Mouse (Mus musculus): ENCODE results near the gene Ripor3.

Gene Ripor3

DNA sequence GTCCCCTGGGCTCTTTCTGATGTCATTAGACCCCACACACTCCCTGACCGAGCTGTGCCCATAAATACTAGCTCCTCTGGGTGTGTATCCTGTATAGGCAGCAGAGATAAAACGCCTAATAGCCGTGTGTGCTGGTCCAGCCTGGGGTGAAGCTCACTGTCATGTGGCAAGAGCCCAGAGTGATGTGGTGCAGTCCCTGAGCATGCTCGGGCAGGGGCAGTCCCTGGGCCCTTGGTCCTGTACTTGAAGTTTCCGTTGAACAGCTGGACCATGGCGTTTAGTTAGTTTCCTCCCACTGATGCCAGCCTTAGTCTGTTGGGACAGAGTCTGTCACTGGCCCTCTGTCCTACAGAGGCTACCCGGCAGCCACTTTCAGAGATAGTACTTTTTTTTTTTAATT is 55.5 kb downstream of the Ripor3 start:
- DNase-seq (ENCODE audit: low read depth) = no peak

GRCm38 (mm10) chr2:167953819-167954218 is 56.6 kb downstream of the Ripor3 start:
- DNase-seq (ENCODE audit: low read depth) = no peak

- peak; percentile 72 for DNase-seq (ENCODE audit: low read depth)
Observed at GRCm38 (mm10) chr2:167951301-167952211, 58.9 kb downstream of the Ripor3 start.

DNA sequence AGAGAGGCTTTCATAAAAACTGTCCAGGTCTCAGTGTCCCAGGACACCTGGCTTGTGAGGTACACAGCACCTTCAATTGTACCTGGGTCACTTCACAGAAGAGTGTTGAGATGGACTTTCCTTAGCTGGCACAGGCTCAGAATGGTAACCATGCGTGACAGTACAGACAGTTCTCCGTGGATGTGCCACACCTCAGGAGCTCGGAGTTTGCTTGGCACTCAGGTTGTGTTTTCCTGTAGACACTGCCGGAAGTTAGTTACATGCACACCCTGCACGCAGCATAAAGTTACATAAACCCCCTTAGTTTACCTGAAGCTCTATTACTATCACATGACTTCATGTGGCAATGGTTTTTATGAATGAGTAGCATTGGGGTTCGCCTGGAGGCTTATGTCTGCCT is 59.7 kb downstream of the Ripor3 start:
- DNase-seq (ENCODE audit: low read depth) = no peak

DNA sequence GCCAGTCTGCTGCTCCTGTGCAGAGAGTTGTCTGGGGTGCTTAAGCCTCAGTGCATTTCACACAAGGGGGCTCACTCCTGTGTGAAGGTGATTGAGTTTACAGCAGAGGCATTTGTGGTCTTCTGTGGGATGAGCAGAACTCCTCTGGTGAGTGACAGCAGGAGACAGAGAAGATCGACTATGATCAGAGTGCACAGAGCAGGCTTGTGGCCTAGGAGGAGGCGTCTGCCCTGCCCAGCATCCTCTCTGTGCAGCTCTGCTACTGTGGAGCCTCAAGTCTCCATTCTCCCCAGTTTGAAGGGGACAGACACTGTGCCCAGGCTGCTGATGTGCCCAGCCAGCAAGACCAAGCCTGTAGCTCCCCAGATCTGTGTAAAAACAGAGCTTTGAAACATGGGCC is 60.6 kb downstream of the Ripor3 start:
- no peak for DNase-seq (ENCODE audit: low read depth)

GRCm38 (mm10) chr2:167949250-167949649 is 61.2 kb downstream of the Ripor3 start:
- peak; percentile 96 for DNase-seq (ENCODE audit: low read depth)

- no peak for DNase-seq (ENCODE audit: low read depth)
Observed at GRCm38 (mm10) chr2:167948557-167948956, 61.9 kb downstream of the Ripor3 start.

- DNase-seq (ENCODE audit: low read depth) = no peak
Observed at GRCm38 (mm10) chr2:167948047-167948446, 62.4 kb downstream of the Ripor3 start.

- no peak for DNase-seq (ENCODE audit: low read depth)
Observed at GRCm38 (mm10) chr2:167947251-167947650, 63.2 kb downstream of the Ripor3 start.

GRCm38 (mm10) chr2:167945451-167945850 is 65.0 kb downstream of the Ripor3 start:
- DNase-seq (ENCODE audit: low read depth) = no peak

- no peak for DNase-seq (ENCODE audit: low read depth)
Observed at GRCm38 (mm10) chr2:167944193-167944592, 66.2 kb downstream of the Ripor3 start.

- DNase-seq (ENCODE audit: low read depth) = peak; percentile 78
Observed at GRCm38 (mm10) chr2:167942926-167943633, 67.3 kb downstream of the Ripor3 start.

DNA sequence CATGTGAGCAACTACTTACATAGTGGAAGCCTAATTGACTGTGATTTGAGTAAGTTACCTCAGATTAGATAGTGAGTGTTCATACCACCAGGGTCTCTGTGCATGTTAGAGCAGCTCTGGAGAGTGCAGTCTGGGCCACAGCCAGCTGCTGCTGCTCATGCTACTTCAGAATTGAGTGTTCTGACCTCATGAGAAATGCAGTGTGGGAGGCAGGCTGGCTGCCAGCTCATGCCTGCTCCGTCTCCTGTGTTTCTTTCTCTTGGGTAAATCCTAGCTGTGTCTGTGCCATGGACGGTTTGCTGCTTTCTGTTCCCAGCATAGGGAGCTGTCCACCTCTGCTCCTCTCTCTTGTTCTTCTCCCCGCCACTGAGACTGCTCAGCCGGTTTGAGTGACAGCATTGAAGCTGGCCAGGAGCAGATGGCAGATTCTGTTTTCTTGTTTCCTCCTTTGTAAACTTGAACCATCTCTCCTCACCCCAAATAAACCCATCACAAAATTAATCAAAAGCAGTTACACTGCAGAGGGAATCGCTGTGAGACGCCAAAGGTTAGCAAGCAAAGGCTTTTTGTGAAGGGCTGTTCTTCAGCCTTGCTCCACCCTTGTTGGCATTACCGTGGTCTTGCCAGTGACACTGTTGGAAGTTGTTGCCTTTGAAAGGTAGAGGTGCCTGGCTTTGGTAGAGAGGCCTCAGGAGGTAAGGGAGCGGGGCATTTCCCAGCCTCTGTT is 68.1 kb downstream of the Ripor3 start:
- DNase-seq (ENCODE audit: low read depth) = peak; percentile 41

- no peak for DNase-seq (ENCODE audit: low read depth)
Observed at GRCm38 (mm10) chr2:167941745-167942176, 68.7 kb downstream of the Ripor3 start.

DNA sequence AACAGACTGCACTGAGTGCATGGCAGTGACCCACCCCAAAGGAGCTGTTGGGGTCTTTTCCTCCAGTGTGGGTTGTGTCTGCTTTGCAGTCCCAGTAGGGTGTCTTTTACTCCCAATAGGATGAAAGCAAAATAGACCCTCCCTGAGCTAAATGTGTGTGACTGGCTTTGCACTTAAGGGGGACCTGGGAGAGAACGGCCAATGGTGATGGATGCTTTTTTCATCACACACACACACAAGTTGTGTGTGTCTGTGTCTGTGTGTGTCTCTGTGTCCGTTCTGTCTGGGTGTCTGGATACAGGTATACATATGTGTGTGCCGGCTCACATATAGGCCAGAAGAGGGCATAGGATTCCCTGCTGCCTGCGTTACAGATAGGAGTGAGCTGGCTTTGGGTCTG is 69.1 kb downstream of the Ripor3 start:
- DNase-seq (ENCODE audit: low read depth) = no peak

DNA sequence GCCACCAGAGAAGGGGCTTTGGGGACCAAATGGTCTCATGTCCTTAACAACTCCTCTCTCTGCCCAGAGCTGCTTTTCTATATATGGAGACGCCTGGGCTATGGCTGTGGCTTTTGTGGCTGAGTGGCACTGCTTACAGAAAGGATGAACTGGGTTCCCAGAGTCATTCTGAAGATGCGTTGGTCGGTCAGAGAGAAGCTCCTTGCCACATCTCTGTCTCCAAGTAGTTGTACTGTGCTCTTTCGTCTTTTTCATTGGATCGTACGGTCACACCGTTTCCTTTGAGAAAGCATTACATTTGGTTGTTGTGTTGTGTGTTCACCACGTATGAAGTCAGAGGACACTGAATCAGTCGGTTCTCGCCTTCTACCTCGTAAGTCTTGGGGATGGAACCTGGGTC is 69.8 kb downstream of the Ripor3 start:
- peak; percentile 33 for DNase-seq (ENCODE audit: low read depth)

GRCm38 (mm10) chr2:167939632-167940399 is 70.6 kb downstream of the Ripor3 start:
- no peak for DNase-seq (ENCODE audit: low read depth)

GRCm38 (mm10) chr2:167939204-167939603 is 71.2 kb downstream of the Ripor3 start:
- no peak for DNase-seq (ENCODE audit: low read depth)

- DNase-seq (ENCODE audit: low read depth) = no peak
Observed at GRCm38 (mm10) chr2:167938786-167939185, 71.6 kb downstream of the Ripor3 start.

GRCm38 (mm10) chr2:167935956-167936355 is 74.5 kb downstream of the Ripor3 start:
- DNase-seq (ENCODE audit: low read depth) = no peak

- no peak for DNase-seq (ENCODE audit: low read depth)
Observed at GRCm38 (mm10) chr2:167933397-167933796, 77.0 kb downstream of the Ripor3 start.

All from 416B (cell line).